Mouse (Mus musculus) lung, embryonic 16.5 days (tissue): ENCODE data around the gene Pnma3. TPM values are rescaled to one million over a fixed set of nuclear protein-coding genes. Genes with fewer than 3 reads are reported as not detected.
"Not testable (repeated sequence)": the region's sequence is repeated elsewhere in the genome, so short reads cannot be mapped to it uniquely, and the experiment has no call there.

Source experiments
- ATAC-seq: fragments of 200-750 bp; cut with Nextera tagmentation; 2 replicates; pipeline ENCODE4 v1.8.0; 2017; ENCODE audit warnings: low read depth, mild to moderate bottlenecking, moderate library complexity
- H3K27ac ChIP-seq: fragments of 300-500 bp; sonication (generic); 2 replicates; pipeline ENCODE4 v1.5.1; 2014; ENCODE audit warnings: mild to moderate bottlenecking, control low read depth, low read length
- H3K27me3 ChIP-seq: fragments of 300-500 bp; sonication (generic); 2 replicates; pipeline ENCODE4 v1.6.1; 2014; ENCODE audit warnings: low read depth, low read length, mixed read lengths; ENCODE audit not compliant: control insufficient read depth, insufficient read depth
- H3K36me3 ChIP-seq: fragments of 300-500 bp; sonication (generic); 2 replicates; pipeline ENCODE4 v1.6.1; 2014; ENCODE audit warnings: low read length; ENCODE audit not compliant: control insufficient read depth, insufficient read depth
- H3K4me1 ChIP-seq: fragments of 300-500 bp; sonication (generic); replicated peaks from 2 replicates; pipeline ENCODE4 v1.6.1; 2014; ENCODE audit warnings: low read length, mixed read lengths; ENCODE audit not compliant: control insufficient read depth, insufficient read depth
- H3K4me2 ChIP-seq: fragments of 300-500 bp; sonication (generic); 2 replicates; pipeline ENCODE4 v1.6.1; 2014; ENCODE audit warnings: low read depth, low read length, control low read depth
- H3K4me3 ChIP-seq: fragments of 300-500 bp; sonication (generic); 2 replicates; pipeline ENCODE4 v1.5.1; 2014; ENCODE audit warnings: mild to moderate bottlenecking, low read length, control low read depth
- H3K9ac ChIP-seq: fragments of 300-500 bp; sonication (generic); 2 replicates; pipeline ENCODE4 v1.6.1; 2014; ENCODE audit warnings: low read length, control low read depth
- H3K9me3 ChIP-seq: fragments of 300-500 bp; sonication (generic); 2 replicates; pipeline ENCODE4 v1.6.1; 2016; ENCODE audit warnings: low read length; ENCODE audit not compliant: control insufficient read depth
- WGBS: fragments of 180-500 bp; shearing (Covaris S2); extraction: QIAGEN DNeasy Blood & Tissue Kit; methylation state at CpG from one replicate; pipeline ENCODE4 v1.1.7; 2014; 5-methylcytosine and 5-hydroxymethylcytosine counted together
- polyA plus RNA-seq: library from polyadenylated mRNA; unstranded; fragments of >200 nt; fragmentation: Nextera tagmentation; extraction: Ambion mirVana; gene quantifications from 2 replicates; pipeline ENCODE4 v1.2.1, GENCODE M21; 2015

Gene Pnma3
- polyA plus RNA-seq, 1 experiment from 2014 or later = 0.15 TPM

DNA sequence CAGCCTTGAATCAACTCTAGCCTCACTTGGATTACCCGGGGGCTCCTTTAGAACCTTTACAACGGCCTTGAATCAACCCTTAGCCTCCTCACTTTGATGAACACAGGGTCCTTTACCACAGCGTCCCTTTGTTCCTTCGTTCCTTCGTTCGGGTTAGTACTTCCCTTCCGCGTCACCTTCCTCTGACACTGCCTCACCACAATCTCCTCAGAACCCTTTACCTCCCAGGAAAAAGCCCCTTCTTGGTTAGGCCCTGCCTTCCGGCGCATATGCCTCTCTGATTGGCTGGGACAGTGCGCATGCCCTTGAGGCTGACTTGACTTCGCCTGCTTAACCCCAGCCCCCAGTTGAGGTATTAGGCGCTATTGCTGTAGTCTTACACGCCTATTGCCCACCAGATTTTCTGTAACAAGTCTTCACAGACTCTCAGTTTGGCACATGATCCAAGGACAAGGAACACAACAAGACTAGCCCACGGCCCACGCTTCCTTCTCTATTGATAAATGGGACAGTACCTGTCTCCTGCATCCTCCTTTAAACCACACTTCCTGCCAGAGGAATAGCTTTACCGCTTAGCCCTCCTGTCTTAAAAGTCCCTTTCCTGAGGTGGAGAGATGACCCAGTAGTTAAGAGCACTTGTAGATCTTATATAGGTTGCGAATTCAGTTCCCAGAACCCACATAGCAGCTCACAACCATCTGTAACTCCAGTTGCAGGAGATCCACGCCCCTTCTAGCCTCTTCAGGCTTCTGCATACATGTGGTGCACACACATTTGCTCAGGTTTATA, 17.9 kb downstream of the Pnma3 start, which contains the start of gene Xlr4a:
Gene Xlr4a (minus strand): TSS at position 212 of the 789 bp plus-strand sequence.
- H3K36me3 ChIP-seq, H3K4me3 ChIP-seq, H3K27ac ChIP-seq, H3K9me3 ChIP-seq, ATAC-seq, H3K4me1 ChIP-seq, H3K9ac ChIP-seq, H3K27me3 ChIP-seq, H3K4me2 ChIP-seq: not testable (repeated sequence)
- WGBS = 73% methylated on average over 18 of the region's 19 CpGs

DNA sequence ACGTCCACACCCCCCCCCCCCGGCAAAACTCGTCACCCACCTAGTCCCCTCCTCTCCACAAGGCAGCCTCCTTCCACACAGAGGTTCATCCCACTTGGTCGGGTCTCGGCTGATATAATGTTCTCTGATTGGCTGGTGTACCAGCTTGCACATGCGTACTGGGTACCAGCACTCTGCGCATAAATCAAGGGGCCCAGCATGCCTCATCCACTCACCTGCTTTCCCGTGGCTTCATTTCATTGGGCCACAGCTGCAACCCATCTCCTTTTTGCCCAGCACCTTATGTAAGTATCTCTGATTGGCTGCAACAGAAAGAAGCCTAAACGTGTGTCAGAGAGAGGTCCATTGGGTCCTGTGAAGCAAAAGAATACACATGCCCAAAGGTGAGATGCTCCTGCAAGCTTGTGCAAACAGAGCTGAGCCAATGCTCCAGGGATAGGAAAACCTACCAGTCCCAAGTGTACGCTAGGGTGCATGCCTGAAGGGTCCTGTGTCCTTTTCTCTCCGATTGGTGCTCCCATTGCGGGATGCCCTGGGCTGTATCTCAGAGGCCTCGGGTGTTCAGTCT, 32.4 kb downstream of the Pnma3 start, which contains the start of gene Xlr3a:
Gene Xlr3a (minus strand): TSS at position 155 of the 568 bp plus-strand sequence.
- H3K4me2 ChIP-seq, ATAC-seq, H3K4me3 ChIP-seq, H3K4me1 ChIP-seq, H3K27me3 ChIP-seq, H3K9ac ChIP-seq, H3K27ac ChIP-seq, H3K9me3 ChIP-seq, H3K36me3 ChIP-seq: not testable (repeated sequence)
- 61% methylated on average over 13 of the region's 13 CpGs for whole genome bisulfite sequencing

DNA sequence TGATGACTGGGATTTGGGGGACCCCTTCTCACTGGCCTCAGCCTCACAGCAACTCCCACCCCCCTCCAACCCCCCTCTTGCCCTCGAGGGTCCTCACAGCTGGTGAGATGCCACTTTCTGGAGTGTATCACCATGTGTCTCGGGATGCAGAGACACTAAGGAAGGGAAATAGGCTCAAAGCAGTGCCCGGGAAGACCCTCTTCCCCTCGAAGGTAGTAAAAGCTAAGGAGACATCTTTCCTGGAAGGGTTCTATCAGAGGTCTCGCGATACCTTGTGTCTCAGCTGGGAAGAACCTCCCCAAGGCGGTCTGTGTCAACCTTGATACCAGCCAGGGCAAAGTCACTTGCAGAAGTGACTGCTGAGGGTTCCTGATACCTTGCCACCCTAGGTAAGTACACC, 52.2 kb downstream of the Pnma3 start, which contains the start of gene Gm14685:
Gene Gm14685 (plus strand): TSS at position 301 of the 400 bp plus-strand sequence.
- H3K36me3 ChIP-seq, H3K9ac ChIP-seq, H3K27me3 ChIP-seq, H3K4me3 ChIP-seq, ATAC-seq, H3K9me3 ChIP-seq, H3K4me2 ChIP-seq, H3K27ac ChIP-seq, H3K4me1 ChIP-seq: not testable (repeated sequence)
- no CpG with 5 or more reads among the region's 7 CpGs for WGBS

Other genes starting within 250 kb of the Pnma3 start
- 0.74 and 0.84 TPM in 2 replicates for gene Gabrq, start 239.6 kb upstream of the Pnma3 start, polyA plus RNA-seq
- 91.4 and 91.5 TPM in 2 replicates for gene Cetn2, start 146.4 kb upstream of the Pnma3 start, polyA plus RNA-seq
- gene Nsdhl, start 146.2 kb upstream of the Pnma3 start, polyA plus RNA-seq = 18.4 and 18.9 TPM in 2 replicates
- 8.7 and 10.1 TPM in 2 replicates for gene Zfp185, start 77.4 kb upstream of the Pnma3 start, polyA plus RNA-seq
- not detected in 2 replicates for gene Pnma5, start 27.7 kb upstream of the Pnma3 start, polyA plus RNA-seq
- 1.6 and 2.7 TPM in 2 replicates for gene Xlr4a, start 17.7 kb downstream of the Pnma3 start, polyA plus RNA-seq
- gene Xlr3a, start 32.3 kb downstream of the Pnma3 start, polyA plus RNA-seq = 2.4 and 4.6 TPM in 2 replicates
- gene Gm14685, start 52.3 kb downstream of the Pnma3 start, polyA plus RNA-seq = not detected in 2 replicates
- gene Xlr5b, start 84.0 kb downstream of the Pnma3 start, polyA plus RNA-seq = not detected in 2 replicates
- gene DXBay18, start 84.7 kb downstream of the Pnma3 start, polyA plus RNA-seq = not detected in 2 replicates
- not detected in 2 replicates for gene Spin2d, start 112.2 kb downstream of the Pnma3 start, polyA plus RNA-seq
- 8.4 and 10.6 TPM in 2 replicates for gene Xlr3b, start 127.4 kb downstream of the Pnma3 start, polyA plus RNA-seq
- gene Xlr4b, start 149.5 kb downstream of the Pnma3 start, polyA plus RNA-seq = 0.65 and 1.3 TPM in 2 replicates
- gene F8a, start 163.5 kb downstream of the Pnma3 start, polyA plus RNA-seq = 10.5 TPM in 2 replicates
- gene Xlr4c, start 178.3 kb downstream of the Pnma3 start, polyA plus RNA-seq = 0.24 and 0.83 TPM in 2 replicates
- gene Xlr3c, start 200.6 kb downstream of the Pnma3 start, polyA plus RNA-seq = not detected in 2 replicates
- gene Xlr5a, start 228.2 kb downstream of the Pnma3 start, polyA plus RNA-seq = 0.24 TPM in 1 of 2 replicates, not detected in the other
- gene Xlr5c, start 228.2 kb downstream of the Pnma3 start, polyA plus RNA-seq = not detected in 2 replicates